Mouse (Mus musculus): ENCODE results near the gene Bmpr1b.

GRCm38 (mm10) chr3:141946846-141947245 lies 222.4 kb downstream of the Bmpr1b start:
- no peak for TF ChIP-seq FLI1 (IDR thresholded peaks at IDR 0.05; ENCODE audit: low read length)
- no peak for TF ChIP-seq GATA1 (IDR thresholded peaks at IDR 0.05; ENCODE audit: borderline replicate concordance, low read length)
